Comparison of ENCODE assay signal across 26 mouse cellular contexts in the genomic region with DNA sequence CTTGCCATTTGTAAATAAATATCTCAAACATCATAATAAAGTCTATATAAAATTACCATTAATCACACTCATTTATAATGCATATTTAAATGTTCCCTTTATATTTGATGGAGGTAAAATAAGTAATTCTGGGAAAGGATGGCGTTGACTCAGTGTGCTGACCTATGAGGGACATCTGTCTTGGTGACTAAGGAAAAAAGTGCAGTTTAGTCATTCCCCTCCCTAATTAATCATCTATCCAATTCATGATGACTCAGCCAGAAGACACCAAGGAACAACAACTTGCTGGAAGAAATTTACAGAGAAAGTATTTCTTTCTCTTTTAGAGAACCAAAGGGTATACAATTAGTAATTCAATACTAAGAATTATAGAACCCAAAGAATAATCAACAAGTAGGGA.
DNase-seq lines count a peak whose midpoint lies in the region; ATAC-seq and TF ChIP-seq lines count a peak whose summit lies in the region.
"Had no signal": no experiment of that assay in that cellular context is flagged by ENCODE, and none has a peak within 500 bp of the region (broad histone marks: within the 10 kb centered on the region; RNA-seq: fewer than 3 reads in every experiment).

No protein-coding gene starts in this region.

- ATAC-seq in kidney, embryonic 15.5 days (replicated peaks; ENCODE audit: low FRiP score): no peak
- ATAC-seq: CD4-positive, CD25-positive, alpha-beta regulatory T cell, adult 4 months; forebrain, embryonic 13.5 days; forebrain, embryonic 15.5 days; forebrain, postnatal 0 days had no signal

- no peaks in the 10 kb centered on the region for H3K36me3 ChIP-seq in kidney, adult 2 months (ENCODE audit: control insufficient read depth, insufficient read depth, low read length)
- no peaks in the 10 kb centered on the region for H3K36me3 ChIP-seq in kidney, embryonic 15.5 days
- H3K36me3 ChIP-seq in limb, embryonic 10.5 days: no peaks in the 10 kb centered on the region
- H3K36me3 ChIP-seq: embryonic facial prominence, embryonic 13.5 days; embryonic facial prominence, embryonic 15.5 days; forebrain, embryonic 10.5 days; forebrain, embryonic 15.5 days; G1E had no signal

- H3K4me3 ChIP-seq in kidney, adult 2 months (ENCODE audit: insufficient read depth, low read depth, low read length): no peak overlapping the region
- H3K4me3 ChIP-seq in kidney, embryonic 15.5 days (replicated peaks): no peak overlapping the region
- no peak overlapping the region for H3K4me3 ChIP-seq in limb, embryonic 10.5 days
- H3K4me3 ChIP-seq: embryonic facial prominence, embryonic 13.5 days; embryonic facial prominence, embryonic 15.5 days; erythroblast, embryonic 14.5 days; forebrain, embryonic 10.5 days; forebrain, embryonic 13.5 days; forebrain, embryonic 15.5 days had no signal

- H3K27ac ChIP-seq in kidney, adult 2 months (ENCODE audit: insufficient read depth, low read depth, low read length): no peak overlapping the region
- H3K27ac ChIP-seq in kidney, embryonic 15.5 days: no peak overlapping the region
- H3K27ac ChIP-seq in limb, embryonic 10.5 days: no peak overlapping the region
- H3K27ac ChIP-seq: embryonic facial prominence, embryonic 13.5 days; embryonic facial prominence, embryonic 15.5 days; forebrain, embryonic 10.5 days; forebrain, embryonic 13.5 days; forebrain, embryonic 15.5 days had no signal

- H3K27me3 ChIP-seq in kidney, adult 2 months (replicated peaks; ENCODE audit: control insufficient read depth, insufficient read depth, low read length): no peaks in the 10 kb centered on the region
- no peaks in the 10 kb centered on the region for H3K27me3 ChIP-seq in kidney, embryonic 15.5 days
- no peaks in the 10 kb centered on the region for H3K27me3 ChIP-seq in limb, embryonic 10.5 days (ENCODE audit: low read depth, poor library complexity, severe bottlenecking)
- H3K27me3 ChIP-seq: CH12.LX; embryonic facial prominence, embryonic 13.5 days; embryonic facial prominence, embryonic 15.5 days; forebrain, embryonic 13.5 days; forebrain, embryonic 15.5 days had no signal

- WGBS in kidney, adult 2 months: 44% methylated on average over 1 of the region's 1 CpGs
- WGBS in kidney, embryonic 15.5 days: 83% methylated on average over 1 of the region's 1 CpGs
- WGBS in limb, embryonic 10.5 days: 94% methylated on average over 1 of the region's 1 CpGs

- no peaks in the 10 kb centered on the region for H3K4me1 ChIP-seq in kidney, adult 2 months (ENCODE audit: control insufficient read depth, insufficient read depth, low read length)
- no peaks in the 10 kb centered on the region for H3K4me1 ChIP-seq in kidney, embryonic 15.5 days
- no peaks in the 10 kb centered on the region for H3K4me1 ChIP-seq in limb, embryonic 10.5 days
- H3K4me1 ChIP-seq: embryonic facial prominence, embryonic 13.5 days; embryonic facial prominence, embryonic 15.5 days; forebrain, embryonic 10.5 days; forebrain, embryonic 13.5 days; forebrain, embryonic 15.5 days had no signal

- H3K9me3 ChIP-seq in kidney, embryonic 15.5 days (replicated peaks): no peaks in the 10 kb centered on the region
- H3K9me3 ChIP-seq in limb, embryonic 10.5 days (replicated peaks): no peaks in the 10 kb centered on the region
- H3K9me3 ChIP-seq: embryonic facial prominence, embryonic 13.5 days; embryonic facial prominence, embryonic 15.5 days; forebrain, embryonic 10.5 days; forebrain, embryonic 13.5 days; forebrain, embryonic 15.5 days; G1E had no signal

- no peak for TF ChIP-seq CTCF in kidney, adult 2 months (conservative IDR thresholded peaks at IDR 0.05; ENCODE audit: insufficient read depth, insufficient read length, low read depth, low read length)

- peak; percentile 35 for DNase-seq in kidney, adult 2 months
- peak; percentile 56 for DNase-seq in 3T3-L1 (ENCODE audit: low read depth, low spot score)
- peak; percentile 54 for DNase-seq in 416B (ENCODE audit: low read depth)
- peak; percentile 15 for DNase-seq in Muller cell, postnatal 12 days (ENCODE audit: inconsistent ontology term)
- no peak for DNase-seq in limb, embryonic 10.5 days (ENCODE audit: low spot score)
- DNase-seq in urinary bladder, postnatal 14 days (ENCODE audit: low spot score): no peak
- DNase-seq: adrenal gland, adult 8-10 months; adrenal gland, postnatal 25 days; cerebellum, adult 11 months; cerebellum, adult 18-20 months; cerebellum, adult 8-10 months; cerebellum, adult 9-11 months; cerebellum, postnatal 14 days; cerebellum, postnatal 36 days; embryo, embryonic 11 days; forebrain, postnatal 0 days had no signal

- no peak overlapping the region for H3K4me2 ChIP-seq in kidney, embryonic 15.5 days
- H3K4me2 ChIP-seq: embryonic facial prominence, embryonic 13.5 days; embryonic facial prominence, embryonic 15.5 days; forebrain, embryonic 13.5 days; forebrain, embryonic 15.5 days had no signal

- no peak for TF ChIP-seq POLR2A in kidney, adult 2 months (IDR thresholded peaks at IDR 0.05; ENCODE audit: low read depth, low read length)

- no peak overlapping the region for H3K9ac ChIP-seq in kidney, embryonic 15.5 days
- H3K9ac ChIP-seq: embryonic facial prominence, embryonic 13.5 days; embryonic facial prominence, embryonic 15.5 days; forebrain, embryonic 13.5 days; forebrain, embryonic 15.5 days; forebrain, postnatal 0 days had no signal

Comparison
In these comparisons a context has a peak if more than half of its experiments do, and no peak if none do; other contexts are left out.
1. DNase-seq: peak in kidney, adult 2 months (single experiment), 3T3-L1 (single experiment), 416B (single experiment) and Muller cell, postnatal 12 days (single experiment); none in limb, embryonic 10.5 days (single experiment) and urinary bladder, postnatal 14 days (single experiment).